Mouse (Mus musculus) adipocyte (in vitro differentiated cells): ENCODE measurements around the gene Mkrn2.
A peak's percentile ranks its signal among the peaks of the same experiment; 100 is the strongest.
"Not testable (repeated sequence)": the region's sequence is repeated elsewhere in the genome, so short reads cannot be mapped to it uniquely, and the experiment has no call there.

Experiments used
- DNase-seq: peaks from one replicate; pipeline ENCODE4 v3.0.0-alpha.2; 2016; ENCODE audit warnings: low spot score

Mkrn2 gene

GRCm38 (mm10) chr6:115609121-115609520 is 7.4 kb downstream of the Mkrn2 start:
- DNase-seq = no peak

DNA sequence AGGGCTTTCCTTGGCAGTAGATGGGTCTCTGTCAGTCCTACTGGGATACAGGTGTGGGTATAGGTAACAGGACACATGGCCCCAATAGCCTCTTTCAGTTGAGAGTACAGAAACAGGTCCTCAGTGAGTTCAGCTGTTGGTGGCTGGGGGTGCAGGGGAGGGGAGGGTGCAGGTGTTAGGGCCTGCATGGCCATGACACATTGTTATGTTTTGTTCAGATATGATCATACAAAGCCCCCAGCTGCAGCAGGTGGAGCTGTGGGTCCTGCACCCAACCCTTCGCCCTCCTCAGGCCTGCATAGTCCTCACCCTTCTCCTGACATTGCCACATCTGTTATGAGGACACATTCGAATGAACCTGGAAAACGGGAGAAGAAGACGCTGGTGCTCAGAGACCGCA is 8.6 kb downstream of the Mkrn2 start:
- DNase-seq = no peak

- no peak for DNase-seq
Observed at GRCm38 (mm10) chr6:115613793-115614192, 12.1 kb downstream of the Mkrn2 start.

GRCm38 (mm10) chr6:115615983-115616382 is 14.3 kb downstream of the Mkrn2 start:
- peak; percentile 34 for DNase-seq

DNA sequence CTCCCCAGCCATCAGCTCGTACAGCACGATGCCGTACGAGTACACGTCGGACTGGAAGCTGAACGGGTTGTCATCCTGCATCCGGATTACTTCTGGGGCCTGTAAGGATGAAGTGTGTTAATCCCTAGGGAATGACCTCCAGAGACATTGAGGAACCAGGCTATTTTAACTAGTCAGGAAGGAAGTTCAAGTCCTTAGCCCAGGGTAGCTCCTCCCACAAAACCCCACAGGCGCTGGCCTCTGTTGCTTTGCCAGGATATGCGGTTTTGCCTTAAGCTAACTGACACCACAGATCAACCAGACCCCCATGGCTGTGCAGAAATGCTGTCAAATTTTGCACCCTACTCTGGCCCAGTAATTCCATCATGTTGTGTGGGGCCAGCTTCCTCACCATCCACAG is 18.1 kb downstream of the Mkrn2 start:
- no peak for DNase-seq

DNA sequence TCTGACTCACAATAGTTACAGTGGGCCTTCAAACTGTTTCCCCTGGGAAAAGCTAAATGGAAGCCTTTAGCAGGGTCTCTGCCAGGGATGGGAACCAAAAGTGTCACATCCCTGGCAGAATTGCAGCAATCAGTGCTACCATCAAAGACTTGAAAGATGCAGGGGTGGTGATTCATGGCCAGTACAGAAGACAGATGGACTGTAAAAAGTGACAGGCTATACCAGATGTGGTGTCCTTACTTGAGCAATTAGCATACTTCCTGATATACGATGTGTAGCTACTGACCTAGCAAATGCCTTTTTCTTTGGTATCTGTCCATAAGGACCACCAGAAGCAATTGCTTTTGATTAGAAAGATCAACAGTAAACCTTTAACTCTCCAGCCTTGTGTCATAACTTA is 19.2 kb downstream of the Mkrn2 start:
- DNase-seq = no peak

GRCm38 (mm10) chr6:115626121-115626520 is 24.4 kb downstream of the Mkrn2 start:
- DNase-seq = no peak

DNA sequence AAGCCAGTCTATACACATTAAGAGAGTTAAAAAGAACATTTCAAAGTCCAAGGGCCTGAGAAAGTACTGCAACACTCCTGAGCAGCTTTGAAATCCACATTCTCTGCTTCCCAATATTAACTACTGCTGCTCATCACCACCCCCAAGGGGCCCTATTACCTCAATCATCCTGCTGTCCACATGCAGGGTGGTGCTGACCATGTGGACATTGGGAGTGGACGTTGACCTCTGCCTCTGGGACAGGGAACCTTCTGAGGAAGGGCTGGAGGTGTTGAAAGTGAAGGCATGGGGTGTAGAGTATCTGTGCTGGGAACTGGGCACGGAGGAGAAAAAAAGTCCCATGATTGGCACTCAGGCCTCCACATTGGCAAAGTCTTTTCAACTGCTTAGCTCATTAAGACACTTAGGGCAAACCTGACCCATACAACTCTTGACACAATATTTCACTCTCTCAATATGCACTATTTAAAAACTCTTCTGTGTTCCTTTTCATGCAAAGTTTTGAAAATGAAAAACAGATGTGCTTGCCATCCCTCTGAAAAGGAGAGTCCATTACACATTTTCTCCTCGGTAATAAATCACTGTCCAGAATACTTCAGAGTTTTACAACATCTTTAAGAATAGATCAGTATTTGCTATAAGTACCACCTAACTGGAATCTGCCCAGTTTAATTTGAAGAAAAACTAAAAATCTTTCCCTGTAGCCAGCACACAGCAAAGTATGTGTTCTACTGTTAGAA is 29.5 kb downstream of the Mkrn2 start:
- peak; percentile 59 for DNase-seq

GRCm38 (mm10) chr6:115634015-115634414 is 32.3 kb downstream of the Mkrn2 start:
- DNase-seq = no peak

DNA sequence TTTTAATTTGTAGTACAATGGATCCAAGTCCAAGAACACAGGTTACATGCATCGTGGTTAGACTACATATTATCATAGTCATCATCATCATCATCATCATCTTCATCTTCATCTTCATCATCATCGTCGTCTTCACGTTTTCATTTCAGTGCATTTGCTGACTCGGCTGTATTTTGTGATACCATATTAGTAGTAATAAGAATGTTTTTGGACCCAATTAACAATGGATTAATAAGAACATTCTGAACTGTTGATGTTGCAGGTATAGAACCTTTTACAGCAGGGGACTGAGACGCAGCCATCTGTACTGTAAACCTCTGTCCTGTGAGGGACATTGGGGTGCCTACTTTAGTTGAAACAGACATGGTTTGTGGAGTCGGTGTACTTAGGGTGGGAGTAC is 36.5 kb downstream of the Mkrn2 start:
- DNase-seq = not testable (repeated sequence)

- DNase-seq = no peak
Observed at GRCm38 (mm10) chr6:115643315-115643714, 41.6 kb downstream of the Mkrn2 start.

GRCm38 (mm10) chr6:115649792-115650365 is 48.2 kb downstream of the Mkrn2 start:
- DNase-seq = no peak

GRCm38 (mm10) chr6:115650476-115651427 is 49.0 kb downstream of the Mkrn2 start:
- DNase-seq = no peak

- DNase-seq = no peak
Observed at GRCm38 (mm10) chr6:115651719-115652118, 50.0 kb downstream of the Mkrn2 start.

DNA sequence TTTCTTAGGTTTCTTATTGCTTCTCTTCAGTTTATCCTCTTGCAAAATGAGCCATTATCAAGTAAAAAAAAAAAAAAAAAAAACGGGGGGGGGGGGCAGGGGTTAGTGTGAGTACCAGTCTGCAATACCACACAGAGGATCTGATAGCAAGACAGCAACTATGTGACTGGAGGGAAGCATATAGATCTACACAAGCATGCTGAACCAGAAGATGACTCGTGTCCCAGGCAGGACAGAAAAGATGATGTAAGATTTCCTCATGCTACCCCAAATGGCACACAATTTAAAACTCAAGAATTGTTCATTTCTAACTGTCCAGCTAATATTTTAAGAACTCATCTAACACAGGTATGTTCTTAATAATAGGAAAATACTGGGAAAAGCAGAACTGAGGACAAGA is 52.2 kb downstream of the Mkrn2 start:
- no peak for DNase-seq

DNA sequence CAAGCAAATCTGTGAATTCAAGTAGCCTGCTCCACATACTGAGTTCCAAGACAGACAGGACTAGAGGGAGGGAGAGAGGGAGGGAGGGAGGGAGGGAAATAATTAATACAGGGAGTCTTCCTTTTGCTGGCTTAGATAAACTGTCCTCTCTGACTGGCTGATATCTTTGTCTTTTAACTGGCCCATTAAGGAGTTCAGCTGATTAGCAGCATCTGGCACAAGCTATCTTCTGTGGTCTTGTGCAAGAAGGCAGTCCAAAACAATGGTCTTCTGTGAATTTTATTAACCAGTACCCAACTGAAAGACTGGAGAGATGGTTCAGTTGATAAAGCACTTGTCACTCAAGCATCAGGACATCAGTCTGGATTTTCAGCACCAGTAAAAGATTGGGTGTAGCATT is 57.1 kb downstream of the Mkrn2 start:
- DNase-seq = no peak

- DNase-seq = no peak
Observed at GRCm38 (mm10) chr6:115664268-115664667, 62.6 kb downstream of the Mkrn2 start.

GRCm38 (mm10) chr6:115666641-115667040 is 64.9 kb downstream of the Mkrn2 start:
- DNase-seq = peak; percentile 96
